Mouse (Mus musculus): ENCODE measurements around the gene Fkbp10. TPM values are rescaled to one million over a fixed set of nuclear protein-coding genes. Genes with fewer than 3 reads are reported as not detected.

Gene Fkbp10
- polyA plus RNA-seq, 1 experiment from 2014 or later: 37.0 TPM

GRCm38 (mm10) chr11:100400842-100401241, 14.7 kb upstream of the Fkbp10 start:
- H3K27ac ChIP-seq (ENCODE audit: low read depth, low read length): peak overlapping the region; percentile 42; the same call in 1 of the 2 replicates
- ATAC-seq: no peak

DNA sequence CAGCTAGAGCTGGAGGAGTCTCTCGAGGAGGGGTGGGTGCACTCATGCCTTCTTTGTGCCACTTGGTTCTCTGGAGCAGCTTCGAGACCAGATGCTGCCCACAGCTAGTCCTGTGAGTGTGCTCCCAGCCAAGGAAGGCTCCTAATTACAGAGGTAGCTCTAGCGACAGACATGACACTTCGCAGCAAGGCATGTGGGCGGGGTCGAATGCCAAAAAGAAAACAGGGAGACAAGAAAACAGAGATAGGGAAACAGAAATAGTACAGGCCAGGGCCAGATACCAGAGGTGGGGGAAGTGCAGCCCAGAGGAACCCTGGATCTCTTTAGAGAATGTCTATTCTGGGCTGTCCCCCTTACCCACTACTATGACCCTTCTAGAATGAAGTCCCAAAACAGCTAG, 13.3 kb upstream of the Fkbp10 start:
- Histone ChIP-seq H3K4me1 (replicated peaks; ENCODE audit: control insufficient read depth, insufficient read depth, low read length) (peaks cover 28% of the 10 kb centered on the region), H3K4me2 (replicated peaks; ENCODE audit: low read depth) (no peak overlapping the region), H3K36me3 (ENCODE audit: control insufficient read depth, insufficient read depth) (no peaks in the 10 kb centered on the region), H3K9ac (ENCODE audit: low read depth, low read length) (peak overlapping the region; percentile 12), H3K27ac (ENCODE audit: low read depth, low read length) (peak overlapping the region; percentile 35; the same call in 1 of the 2 replicates), H3K4me3 (ENCODE audit: low read depth, low read length) (no peak overlapping the region), H3K9me3 (ENCODE audit: control insufficient read depth) (no peaks in the 10 kb centered on the region), H3K27me3 (replicated peaks; ENCODE audit: control insufficient read depth, insufficient read depth, low read length) (no peaks in the 10 kb centered on the region)
- no peak for TF ChIP-seq CTCF (IDR thresholded peaks at IDR 0.05; ENCODE audit: low read depth)
- WGBS: 31% methylated on average over 6 of the region's 6 CpGs
- ATAC-seq: no peak

More at GRCm38 (mm10) chr11:100400842-100401241, 14.7 kb upstream of the Fkbp10 start:
- H3K9ac ChIP-seq (ENCODE audit: low read depth, low read length): no peak overlapping the region
- H3K4me3 ChIP-seq (ENCODE audit: low read depth, low read length): no peak overlapping the region
- no peaks in the 10 kb centered on the region for H3K27me3 ChIP-seq (replicated peaks; ENCODE audit: control insufficient read depth, insufficient read depth, low read length)
- H3K4me1 ChIP-seq (replicated peaks; ENCODE audit: control insufficient read depth, insufficient read depth, low read length): peaks cover 28% of the 10 kb centered on the region
- TF ChIP-seq CTCF (IDR thresholded peaks at IDR 0.05; ENCODE audit: low read depth): no peak
- H3K9me3 ChIP-seq (ENCODE audit: control insufficient read depth): no peaks in the 10 kb centered on the region
- 32% methylated on average over 6 of the region's 6 CpGs for WGBS
- no peaks in the 10 kb centered on the region for H3K36me3 ChIP-seq (ENCODE audit: control insufficient read depth, insufficient read depth)
- H3K4me2 ChIP-seq (replicated peaks; ENCODE audit: low read depth): no peak overlapping the region

- Histone ChIP-seq H3K9ac (ENCODE audit: low read depth, low read length) (peak overlapping the region; percentile 12), H3K27ac (ENCODE audit: low read depth, low read length) (peak overlapping the region; percentile 35; the same call in 1 of the 2 replicates), H3K36me3 (ENCODE audit: control insufficient read depth, insufficient read depth) (no peaks in the 10 kb centered on the region), H3K9me3 (ENCODE audit: control insufficient read depth) (no peaks in the 10 kb centered on the region), H3K4me1 (replicated peaks; ENCODE audit: control insufficient read depth, insufficient read depth, low read length) (peaks cover 28% of the 10 kb centered on the region), H3K4me3 (ENCODE audit: low read depth, low read length) (no peak overlapping the region), H3K27me3 (replicated peaks; ENCODE audit: control insufficient read depth, insufficient read depth, low read length) (no peaks in the 10 kb centered on the region), H3K4me2 (replicated peaks; ENCODE audit: low read depth) (no peak overlapping the region)
- WGBS: 35% methylated on average over 2 of the region's 2 CpGs
- no peak for TF ChIP-seq CTCF (IDR thresholded peaks at IDR 0.05; ENCODE audit: low read depth)
- ATAC-seq: peak; percentile 36
These were observed 12.8 kb upstream of the Fkbp10 start for GRCm38 (mm10) chr11:100402682-100403081.

DNA sequence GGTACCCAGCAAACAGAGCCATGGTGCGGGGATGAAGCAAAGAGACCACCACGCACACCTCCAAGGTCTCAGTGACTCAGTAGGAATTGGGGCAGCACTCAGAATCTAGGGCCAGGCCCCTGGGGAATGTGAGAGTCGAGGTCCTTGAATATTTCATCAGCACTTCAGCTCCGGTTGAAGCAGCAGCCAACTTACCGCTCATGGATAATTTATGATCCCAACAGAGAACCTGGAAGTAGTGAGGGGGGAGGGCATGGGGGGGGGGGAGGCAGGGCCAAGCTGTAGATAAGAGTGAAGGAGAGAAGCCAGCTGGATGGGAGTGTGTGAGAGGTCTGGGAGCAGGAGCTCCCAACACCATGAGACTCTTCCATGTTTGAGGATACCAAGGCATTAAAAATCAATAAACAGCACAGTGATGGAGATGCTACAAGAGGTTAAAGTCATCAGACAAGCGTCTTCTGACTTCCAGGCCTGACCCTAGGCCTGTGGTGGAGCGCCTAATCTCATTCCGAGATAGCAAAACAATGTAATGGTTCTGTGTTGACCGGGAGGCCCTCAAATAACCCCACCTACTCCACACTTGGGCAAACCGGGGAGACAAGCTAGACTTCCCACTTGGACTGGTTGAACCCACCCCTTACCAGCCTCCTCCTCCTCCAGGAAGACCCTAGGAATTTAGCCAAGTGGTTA, 11.9 kb upstream of the Fkbp10 start:
- no peak overlapping the region for H3K9ac ChIP-seq (ENCODE audit: low read depth, low read length)
- no peak for ATAC-seq
- no peak for TF ChIP-seq CTCF (IDR thresholded peaks at IDR 0.05; ENCODE audit: low read depth)
- H3K27ac ChIP-seq (ENCODE audit: low read depth, low read length): no peak overlapping the region
- no peaks in the 10 kb centered on the region for H3K36me3 ChIP-seq (ENCODE audit: control insufficient read depth, insufficient read depth)
- H3K9me3 ChIP-seq (ENCODE audit: control insufficient read depth): no peaks in the 10 kb centered on the region
- peaks cover 24% of the 10 kb centered on the region for H3K4me1 ChIP-seq (replicated peaks; ENCODE audit: control insufficient read depth, insufficient read depth, low read length)
- no peak overlapping the region for H3K4me2 ChIP-seq (replicated peaks; ENCODE audit: low read depth)
- no peak overlapping the region for H3K4me3 ChIP-seq (ENCODE audit: low read depth, low read length)
- H3K27me3 ChIP-seq (replicated peaks; ENCODE audit: control insufficient read depth, insufficient read depth, low read length): no peaks in the 10 kb centered on the region
- 36% methylated on average over 10 of the region's 10 CpGs for WGBS

DNA sequence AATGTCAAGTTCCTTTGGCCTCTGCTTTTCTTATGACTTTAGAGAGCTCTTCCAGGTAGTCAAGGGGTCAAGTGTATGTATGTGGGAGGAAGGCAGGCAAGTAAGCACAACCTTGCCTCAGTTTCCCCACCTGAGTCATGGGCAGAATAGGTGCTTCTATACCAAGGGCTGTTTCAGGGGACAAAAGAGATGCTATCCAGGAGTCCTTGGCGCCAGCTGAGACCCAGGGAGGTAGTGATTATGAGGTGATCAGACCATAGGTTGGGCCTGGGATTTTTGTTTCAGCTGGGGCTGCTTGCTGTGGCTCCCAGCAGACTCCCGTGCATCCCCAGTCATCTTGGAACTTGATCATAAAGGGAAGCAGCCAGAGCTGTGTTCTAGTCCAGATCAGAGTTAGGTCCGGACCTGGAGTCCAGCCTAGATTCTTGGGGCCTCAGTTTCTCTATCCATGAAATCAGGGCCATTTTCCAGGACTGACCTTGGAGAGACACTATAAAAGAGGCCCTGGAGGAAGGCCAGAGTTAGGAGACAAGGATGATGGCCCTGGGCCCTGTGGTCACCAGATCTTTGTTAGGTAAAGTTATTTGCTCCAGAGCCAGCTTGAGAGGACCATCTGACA, 10.9 kb upstream of the Fkbp10 start:
- H3K4me3 ChIP-seq (ENCODE audit: low read depth, low read length): no peak overlapping the region
- no peak for TF ChIP-seq CTCF (IDR thresholded peaks at IDR 0.05; ENCODE audit: low read depth)
- H3K9me3 ChIP-seq (ENCODE audit: control insufficient read depth): no peaks in the 10 kb centered on the region
- 86% methylated on average over 3 of the region's 3 CpGs for WGBS
- H3K27me3 ChIP-seq (replicated peaks; ENCODE audit: control insufficient read depth, insufficient read depth, low read length): no peaks in the 10 kb centered on the region
- peaks cover 9% of the 10 kb centered on the region for H3K36me3 ChIP-seq (ENCODE audit: control insufficient read depth, insufficient read depth)
- H3K9ac ChIP-seq (ENCODE audit: low read depth, low read length): no peak overlapping the region
- ATAC-seq: no peak
- H3K4me1 ChIP-seq (replicated peaks; ENCODE audit: control insufficient read depth, insufficient read depth, low read length): peaks cover 24% of the 10 kb centered on the region
- no peak overlapping the region for H3K27ac ChIP-seq (ENCODE audit: low read depth, low read length)
- no peak overlapping the region for H3K4me2 ChIP-seq (replicated peaks; ENCODE audit: low read depth)

- Histone ChIP-seq H3K27me3 (replicated peaks; ENCODE audit: control insufficient read depth, insufficient read depth, low read length) (no peaks in the 10 kb centered on the region), H3K36me3 (ENCODE audit: control insufficient read depth, insufficient read depth) (peaks cover 10% of the 10 kb centered on the region), H3K9ac (ENCODE audit: low read depth, low read length) (no peak overlapping the region), H3K4me2 (replicated peaks; ENCODE audit: low read depth) (no peak overlapping the region), H3K4me3 (ENCODE audit: low read depth, low read length) (no peak overlapping the region), H3K9me3 (ENCODE audit: control insufficient read depth) (no peaks in the 10 kb centered on the region), H3K4me1 (replicated peaks; ENCODE audit: control insufficient read depth, insufficient read depth, low read length) (peaks cover 12% of the 10 kb centered on the region; the same call in 1 of the 2 replicates), H3K27ac (ENCODE audit: low read depth, low read length) (no peak overlapping the region)
- no peak for TF ChIP-seq CTCF (IDR thresholded peaks at IDR 0.05; ENCODE audit: low read depth)
- no peak for ATAC-seq
- WGBS: 86% methylated on average over 8 of the region's 8 CpGs
These were observed 9.2 kb upstream of the Fkbp10 start for GRCm38 (mm10) chr11:100406273-100406672.
